Mouse (Mus musculus): ENCODE results near the gene Ifnl2. TPM values are rescaled to one million over a fixed set of nuclear protein-coding genes. Genes with fewer than 3 reads are reported as not detected.
A peak's percentile ranks its signal among the peaks of the same experiment; 100 is the strongest.
"Not testable (repeated sequence)": the region's sequence is repeated elsewhere in the genome, so short reads cannot be mapped to it uniquely, and the experiment has no call there.

Gene Ifnl2
- polyA plus RNA-seq (2014; fragmentation: Nextera tagmentation; extraction: Ambion mirVana): not detected in 2 replicates

DNA sequence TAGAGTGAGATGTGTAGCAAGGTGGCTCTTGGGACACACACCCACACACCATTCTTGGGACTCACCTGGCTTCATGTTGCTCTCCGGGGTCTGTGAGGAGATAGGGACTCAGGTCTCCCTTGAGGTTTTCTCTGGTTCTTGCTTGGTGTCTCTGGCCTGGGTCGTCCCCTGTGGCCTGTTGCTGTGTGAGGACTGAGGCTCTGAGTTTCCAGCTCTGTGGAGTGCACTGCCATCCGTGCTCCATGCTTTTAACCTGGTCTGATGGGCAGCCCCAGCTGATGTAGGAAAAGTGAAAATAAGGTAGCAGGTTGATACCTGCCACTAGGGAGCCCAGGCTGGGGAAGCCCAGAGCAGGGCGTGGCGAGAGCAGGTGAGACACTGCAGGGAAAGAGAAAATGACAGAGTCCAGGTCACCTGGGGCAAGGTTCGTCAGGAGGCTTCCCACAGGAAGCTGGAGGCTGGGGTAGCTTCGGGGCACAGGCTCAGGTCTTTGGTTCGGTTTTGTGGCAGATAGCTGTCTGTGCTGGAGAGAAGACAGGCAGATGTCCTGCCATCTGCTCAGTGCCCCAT is at the start of gene Ifnl2:
Gene Ifnl2 (minus strand): TSS at position 51 of the 570 bp plus-strand sequence.
- not testable (repeated sequence) for H3K27ac ChIP-seq (ENCODE audit: low read depth); H3K9ac ChIP-seq; H3K4me3 ChIP-seq (ENCODE audit: low read depth, low read length); H3K4me2 ChIP-seq; H3K27me3 ChIP-seq (ENCODE audit: insufficient read depth, low read length); H3K9me3 ChIP-seq (ENCODE audit: low read depth, low read length); H3K4me1 ChIP-seq (ENCODE audit: insufficient read depth); ATAC-seq (ENCODE audit: insufficient read depth); DNase-seq; H3K36me3 ChIP-seq (ENCODE audit: insufficient read depth)
- 59% methylated on average over 8 of the region's 8 CpGs for WGBS

DNA sequence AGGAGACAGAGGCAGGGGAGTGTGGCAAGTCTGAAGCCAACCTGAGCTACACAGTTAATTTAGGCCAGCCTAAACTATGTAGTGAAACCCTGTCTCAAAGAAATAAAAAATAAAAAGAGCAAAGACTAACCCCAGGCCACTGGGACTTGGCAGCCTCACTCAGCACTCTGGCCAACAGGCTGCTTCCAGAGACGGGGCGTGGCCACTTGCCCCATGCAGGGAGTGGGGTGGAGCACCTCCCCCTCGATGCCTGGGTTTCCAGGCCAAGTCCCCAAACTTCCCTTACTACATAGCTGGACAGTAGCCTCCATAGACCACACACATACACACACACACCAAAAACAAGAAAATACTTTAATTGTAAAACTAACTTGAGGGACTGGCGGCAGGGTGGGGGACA is 48.2 kb upstream of the Ifnl2 start:
- H3K4me2 ChIP-seq: no peak overlapping the region
- H3K9me3 ChIP-seq (ENCODE audit: low read depth, low read length): no peaks in the 10 kb centered on the region
- WGBS: 35% methylated on average over 4 of the region's 4 CpGs
- peaks cover 53% of the 10 kb centered on the region for H3K36me3 ChIP-seq (ENCODE audit: insufficient read depth)
- TF ChIP-seq CTCF (IDR thresholded peaks at IDR 0.05; ENCODE audit: low read depth): no peak
- H3K9ac ChIP-seq: no peak overlapping the region
- 0 out of 2 replicates have a peak, but pooled peaks cover 2% of the 10 kb centered on the region for H3K4me1 ChIP-seq (ENCODE audit: insufficient read depth)
- DNase-seq (peak; percentile 87), ATAC-seq (ENCODE audit: insufficient read depth) (peak; percentile 84)
- H3K27ac ChIP-seq (ENCODE audit: low read depth): peak overlapping the region; percentile 22
- H3K4me3 ChIP-seq (ENCODE audit: low read depth, low read length): no peak overlapping the region
- H3K27me3 ChIP-seq (ENCODE audit: insufficient read depth, low read length): no peaks in the 10 kb centered on the region

DNA sequence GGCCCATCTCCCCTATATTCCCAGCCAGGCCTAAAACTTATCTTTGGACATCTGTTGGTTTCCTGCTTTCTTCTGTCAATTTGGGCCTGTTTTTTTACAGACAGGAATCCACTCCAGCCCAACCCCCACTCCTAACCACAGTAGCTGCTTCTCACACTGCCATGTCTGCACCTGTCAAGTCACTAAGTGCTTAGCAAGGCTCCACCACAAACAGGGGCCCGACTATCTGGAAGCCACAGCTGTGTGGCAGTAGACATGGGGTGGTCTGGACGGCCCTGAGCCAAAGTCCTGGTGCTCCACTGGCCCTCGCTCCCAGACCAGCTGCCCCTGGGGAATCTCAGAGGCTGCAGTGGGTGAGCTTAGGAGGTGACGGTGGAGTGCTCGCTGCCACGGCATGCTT is 47.5 kb upstream of the Ifnl2 start:
- Histone ChIP-seq H3K4me2 (no peak overlapping the region), H3K27ac (ENCODE audit: low read depth) (no peak overlapping the region), H3K27me3 (ENCODE audit: insufficient read depth, low read length) (no peaks in the 10 kb centered on the region), H3K9me3 (ENCODE audit: low read depth, low read length) (no peaks in the 10 kb centered on the region), H3K36me3 (ENCODE audit: insufficient read depth) (peaks cover 45% of the 10 kb centered on the region), H3K4me1 (ENCODE audit: insufficient read depth) (0 out of 2 replicates have a peak, but pooled peaks cover 2% of the 10 kb centered on the region), H3K9ac (no peak overlapping the region), H3K4me3 (ENCODE audit: low read depth, low read length) (no peak overlapping the region)
- no peak for TF ChIP-seq CTCF (IDR thresholded peaks at IDR 0.05; ENCODE audit: low read depth)
- DNase-seq (no peak), ATAC-seq (ENCODE audit: insufficient read depth) (no peak)
- WGBS: 53% methylated on average over 6 of the region's 6 CpGs

DNA sequence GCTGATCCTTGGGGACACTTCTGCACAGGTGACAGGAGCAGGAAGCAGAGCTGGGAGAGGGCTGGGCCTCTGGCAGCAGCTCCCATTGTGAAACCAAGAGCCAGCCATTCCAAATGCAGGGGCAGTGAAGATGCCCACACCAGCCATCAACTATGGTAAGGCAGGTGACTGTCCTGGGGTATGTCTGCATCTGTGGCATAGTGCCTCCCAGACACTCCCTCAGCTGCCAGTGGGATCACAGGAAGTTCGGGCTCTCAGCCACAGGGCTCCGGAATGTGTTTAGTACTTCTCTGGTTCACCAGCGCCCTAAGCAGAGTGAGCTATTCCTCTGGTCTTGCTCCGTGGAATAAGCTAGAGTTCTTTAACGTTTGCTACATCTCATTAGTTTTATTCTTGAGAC is 46.8 kb upstream of the Ifnl2 start:
- 58% methylated on average over 5 of the region's 5 CpGs for WGBS
- Histone ChIP-seq H3K27me3 (ENCODE audit: insufficient read depth, low read length) (no peaks in the 10 kb centered on the region), H3K9ac (no peak overlapping the region), H3K4me2 (no peak overlapping the region), H3K36me3 (ENCODE audit: insufficient read depth) (peaks cover 38% of the 10 kb centered on the region), H3K4me1 (ENCODE audit: insufficient read depth) (0 out of 2 replicates have a peak, but pooled peaks cover 2% of the 10 kb centered on the region), H3K27ac (ENCODE audit: low read depth) (no peak overlapping the region), H3K9me3 (ENCODE audit: low read depth, low read length) (no peaks in the 10 kb centered on the region), H3K4me3 (ENCODE audit: low read depth, low read length) (no peak overlapping the region)
- TF ChIP-seq CTCF (IDR thresholded peaks at IDR 0.05; ENCODE audit: low read depth): no peak
- ATAC-seq (ENCODE audit: insufficient read depth) (no peak), DNase-seq (no peak)

DNA sequence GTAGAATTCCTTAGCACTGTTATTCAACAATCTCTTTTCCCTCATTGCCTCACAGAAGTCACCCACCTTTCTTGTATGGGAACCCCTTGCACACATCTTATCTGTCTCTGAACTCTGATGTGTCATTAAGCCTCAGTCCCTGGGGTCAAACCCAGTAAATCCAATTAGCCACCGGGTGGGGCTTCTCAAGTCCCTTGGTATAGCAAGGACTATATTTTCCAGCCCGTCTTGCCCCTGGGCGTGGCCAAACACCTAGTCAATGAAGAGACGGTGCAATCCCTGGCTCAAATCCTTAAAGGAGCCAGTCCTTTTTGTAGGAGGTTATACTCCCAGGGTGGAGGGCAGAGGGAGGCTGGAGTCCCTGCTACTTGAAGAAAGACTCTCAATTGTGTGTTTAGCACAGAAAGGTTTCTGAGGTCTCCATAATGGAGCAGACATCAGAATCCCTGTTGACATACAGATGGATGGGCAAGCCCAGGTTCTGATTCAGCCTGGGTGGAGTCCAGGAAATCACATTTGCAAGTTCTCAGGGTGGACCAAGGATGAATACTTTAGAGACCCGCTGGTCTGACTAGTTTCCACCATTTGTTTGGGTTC is 45.8 kb upstream of the Ifnl2 start:
- Histone ChIP-seq H3K36me3 (ENCODE audit: insufficient read depth) (peaks cover 30% of the 10 kb centered on the region), H3K9me3 (ENCODE audit: low read depth, low read length) (no peaks in the 10 kb centered on the region), H3K4me3 (ENCODE audit: low read depth, low read length) (no peak overlapping the region), H3K4me2 (no peak overlapping the region), H3K27me3 (ENCODE audit: insufficient read depth, low read length) (no peaks in the 10 kb centered on the region), H3K4me1 (ENCODE audit: insufficient read depth) (0 out of 2 replicates have a peak, but pooled peaks cover 2% of the 10 kb centered on the region), H3K9ac (no peak overlapping the region), H3K27ac (ENCODE audit: low read depth) (no peak overlapping the region)
- TF ChIP-seq CTCF (IDR thresholded peaks at IDR 0.05; ENCODE audit: low read depth): no peak
- 12% methylated on average over 5 of the region's 5 CpGs for WGBS
- DNase-seq (no peak), ATAC-seq (ENCODE audit: insufficient read depth) (no peak)

DNA sequence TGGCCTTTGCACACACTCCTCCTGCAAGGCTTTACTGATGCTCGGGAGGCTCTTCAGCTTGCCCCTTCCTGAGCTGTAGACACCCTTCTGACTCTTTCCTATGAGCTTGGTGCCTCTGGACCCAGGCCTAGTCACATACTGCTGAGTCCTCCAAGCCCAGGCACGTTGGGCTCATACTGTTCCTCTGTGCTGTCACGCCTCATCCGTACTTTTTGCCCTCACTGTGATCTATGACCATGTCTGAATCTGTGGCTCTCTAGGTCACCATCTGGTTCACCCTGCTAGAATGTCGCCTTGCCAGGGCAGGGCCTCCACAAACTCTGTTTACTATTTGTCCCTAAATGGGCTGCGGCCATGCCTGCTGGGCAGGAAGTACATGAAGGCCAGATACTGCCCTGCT is 42.8 kb upstream of the Ifnl2 start:
- Histone ChIP-seq H3K27me3 (ENCODE audit: insufficient read depth, low read length) (0 out of 2 replicates have a peak, but pooled peaks cover 3% of the 10 kb centered on the region), H3K9ac (no peak overlapping the region), H3K27ac (ENCODE audit: low read depth) (no peak overlapping the region), H3K4me3 (ENCODE audit: low read depth, low read length) (no peak overlapping the region), H3K9me3 (ENCODE audit: low read depth, low read length) (no peaks in the 10 kb centered on the region), H3K36me3 (ENCODE audit: insufficient read depth) (peaks cover 5% of the 10 kb centered on the region; the same call in 1 of the 2 replicates), H3K4me2 (no peak overlapping the region), H3K4me1 (ENCODE audit: insufficient read depth) (0 out of 2 replicates have a peak, but pooled peaks cover 2% of the 10 kb centered on the region)
- DNase-seq (no peak), ATAC-seq (ENCODE audit: insufficient read depth) (no peak)
- WGBS: 87% methylated on average over 6 of the region's 6 CpGs
- no peak for TF ChIP-seq CTCF (IDR thresholded peaks at IDR 0.05; ENCODE audit: low read depth)

DNA sequence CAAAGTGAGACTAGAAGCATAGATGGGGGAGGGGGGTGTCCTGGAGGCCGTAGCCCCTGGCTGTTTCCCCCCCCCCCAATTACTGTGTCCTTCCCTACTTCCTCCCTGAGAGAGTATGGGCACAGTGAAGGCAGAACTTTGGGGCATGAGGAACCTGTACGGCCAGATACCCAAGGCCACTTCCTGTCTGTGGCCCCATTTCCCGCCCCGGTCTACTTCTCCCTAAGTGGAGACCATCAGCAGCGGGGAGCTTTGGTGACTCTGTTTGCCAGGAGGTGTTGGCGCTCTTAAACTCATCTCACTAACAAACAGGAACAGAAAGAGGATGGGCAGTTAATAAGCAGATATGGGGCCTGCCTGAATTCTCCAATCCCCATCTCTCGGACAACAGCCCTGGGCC is 37.4 kb upstream of the Ifnl2 start:
- Histone ChIP-seq H3K4me3 (ENCODE audit: low read depth, low read length) (no peak overlapping the region), H3K27ac (ENCODE audit: low read depth) (no peak overlapping the region), H3K9ac (no peak overlapping the region), H3K27me3 (ENCODE audit: insufficient read depth, low read length) (peaks cover 37% of the 10 kb centered on the region), H3K4me2 (no peak overlapping the region), H3K9me3 (ENCODE audit: low read depth, low read length) (no peaks in the 10 kb centered on the region), H3K4me1 (ENCODE audit: insufficient read depth) (no peaks in the 10 kb centered on the region), H3K36me3 (ENCODE audit: insufficient read depth) (no peaks in the 10 kb centered on the region)
- no peak for TF ChIP-seq CTCF (IDR thresholded peaks at IDR 0.05; ENCODE audit: low read depth)
- DNase-seq: no peak
- 50% methylated on average over 7 of the region's 7 CpGs for WGBS
- no peak for ATAC-seq (ENCODE audit: insufficient read depth)

Measured in lung, embryonic 14.5 days (tissue).